Mouse (Mus musculus) cortical plate, adult 2 months (tissue): ENCODE results near the gene Lsamp. TPM values are rescaled to one million over a fixed set of nuclear protein-coding genes. Genes with fewer than 3 reads are reported as not detected.

ENCODE experiments used
- H3K27ac ChIP-seq: fragments of 200-500 bp; 2 replicates; pipeline ENCODE4 v1.5.1; 2012; ENCODE audit warnings: low read length, control low read depth, inconsistent platforms; ENCODE audit not compliant: insufficient read depth
- H3K4me1 ChIP-seq: fragments of 200-500 bp; 2 replicates; pipeline ENCODE4 v1.6.1; 2011; ENCODE audit warnings: low read length; ENCODE audit not compliant: control insufficient read depth, insufficient read depth
- H3K4me3 ChIP-seq: fragments of 200-500 bp; 2 replicates; pipeline ENCODE4 v1.5.1; 2011; ENCODE audit warnings: mild to moderate bottlenecking, low read length, control low read depth; ENCODE audit not compliant: insufficient read depth
- CTCF ChIP-seq: fragments of 200-500 bp; IDR thresholded peaks from 2 replicates; pipeline ENCODE4 v1.5.1; 2011; ENCODE audit warnings: mild to moderate bottlenecking, control low read depth, low read length; ENCODE audit not compliant: insufficient read depth; ENCODE audit errors: extremely low read depth
- POLR2A ChIP-seq: fragments of 200-500 bp; IDR thresholded peaks from 2 replicates; pipeline ENCODE4 v1.6.1; 2011; ENCODE audit warnings: mild to moderate bottlenecking, low read length, control low read depth; ENCODE audit not compliant: insufficient read depth; ENCODE audit errors: extremely low read depth
- polyA plus RNA-seq: library from polyadenylated mRNA; depleted of rRNA; stranded (reverse); fragments of >200 nt; gene quantifications from 2 replicates; pipeline ENCODE4 v1.2.3, GENCODE M21; 2012

Lsamp gene
- polyA plus RNA-seq, 1 experiment = 99.8 TPM

- H3K4me3 ChIP-seq = no peak overlapping the region
- no peak overlapping the region for H3K27ac ChIP-seq
- TF ChIP-seq POLR2A (no peak), CTCF (no peak)
- H3K4me1 ChIP-seq = no peaks in the 10 kb centered on the region
Observed at GRCm38 (mm10) chr16:42112251-42112650, 2128.1 kb downstream of the Lsamp start.

- Histone ChIP-seq H3K4me1 (no peaks in the 10 kb centered on the region), H3K27ac (no peak overlapping the region), H3K4me3 (no peak overlapping the region)
- TF ChIP-seq CTCF (no peak), POLR2A (no peak)
Observed at GRCm38 (mm10) chr16:42113246-42113645, 2129.1 kb downstream of the Lsamp start.

GRCm38 (mm10) chr16:42121788-42122187, 2137.6 kb downstream of the Lsamp start:
- no peaks in the 10 kb centered on the region for H3K4me1 ChIP-seq
- H3K27ac ChIP-seq = no peak overlapping the region
- no peak overlapping the region for H3K4me3 ChIP-seq
- TF ChIP-seq POLR2A (no peak), CTCF (no peak)

GRCm38 (mm10) chr16:42123826-42124225, 2139.7 kb downstream of the Lsamp start:
- Histone ChIP-seq H3K4me1 (no peaks in the 10 kb centered on the region), H3K27ac (no peak overlapping the region), H3K4me3 (no peak overlapping the region)
- TF ChIP-seq CTCF (no peak), POLR2A (no peak)

GRCm38 (mm10) chr16:42126061-42126460, 2141.9 kb downstream of the Lsamp start:
- Histone ChIP-seq H3K27ac (no peak overlapping the region), H3K4me1 (no peaks in the 10 kb centered on the region), H3K4me3 (no peak overlapping the region)
- TF ChIP-seq POLR2A (no peak), CTCF (no peak)

GRCm38 (mm10) chr16:42147164-42147563, 2163.0 kb downstream of the Lsamp start:
- no peak overlapping the region for H3K4me3 ChIP-seq
- H3K4me1 ChIP-seq = no peaks in the 10 kb centered on the region
- H3K27ac ChIP-seq = no peak overlapping the region
- TF ChIP-seq POLR2A (no peak), CTCF (no peak)

GRCm38 (mm10) chr16:42149216-42149942, 2165.2 kb downstream of the Lsamp start:
- no peak overlapping the region for H3K4me3 ChIP-seq
- H3K4me1 ChIP-seq = no peaks in the 10 kb centered on the region
- H3K27ac ChIP-seq = no peak overlapping the region
- TF ChIP-seq CTCF (no peak), POLR2A (no peak)

- no peak overlapping the region for H3K4me3 ChIP-seq
Observed at GRCm38 (mm10) chr16:42152640-42153039, 2168.5 kb downstream of the Lsamp start.

GRCm38 (mm10) chr16:42157816-42158215, 2173.7 kb downstream of the Lsamp start:
- Histone ChIP-seq H3K4me1 (no peaks in the 10 kb centered on the region), H3K27ac (no peak overlapping the region), H3K4me3 (no peak overlapping the region)
- no peak for TF ChIP-seq POLR2A
- no peak for TF ChIP-seq CTCF

More at GRCm38 (mm10) chr16:42152640-42153039, 2168.5 kb downstream of the Lsamp start:
- no peaks in the 10 kb centered on the region for H3K4me1 ChIP-seq
- no peak for TF ChIP-seq CTCF
- TF ChIP-seq POLR2A = no peak
- H3K27ac ChIP-seq = no peak overlapping the region

- peak; percentile 98 for TF ChIP-seq CTCF
- TF ChIP-seq POLR2A = no peak
- Histone ChIP-seq H3K27ac (no peak overlapping the region), H3K4me1 (no peaks in the 10 kb centered on the region), H3K4me3 (no peak overlapping the region)
Observed at GRCm38 (mm10) chr16:42164941-42165340, 2180.8 kb downstream of the Lsamp start.
